Mouse (Mus musculus): ENCODE results near the gene Sertad1.

Gene Sertad1

DNA sequence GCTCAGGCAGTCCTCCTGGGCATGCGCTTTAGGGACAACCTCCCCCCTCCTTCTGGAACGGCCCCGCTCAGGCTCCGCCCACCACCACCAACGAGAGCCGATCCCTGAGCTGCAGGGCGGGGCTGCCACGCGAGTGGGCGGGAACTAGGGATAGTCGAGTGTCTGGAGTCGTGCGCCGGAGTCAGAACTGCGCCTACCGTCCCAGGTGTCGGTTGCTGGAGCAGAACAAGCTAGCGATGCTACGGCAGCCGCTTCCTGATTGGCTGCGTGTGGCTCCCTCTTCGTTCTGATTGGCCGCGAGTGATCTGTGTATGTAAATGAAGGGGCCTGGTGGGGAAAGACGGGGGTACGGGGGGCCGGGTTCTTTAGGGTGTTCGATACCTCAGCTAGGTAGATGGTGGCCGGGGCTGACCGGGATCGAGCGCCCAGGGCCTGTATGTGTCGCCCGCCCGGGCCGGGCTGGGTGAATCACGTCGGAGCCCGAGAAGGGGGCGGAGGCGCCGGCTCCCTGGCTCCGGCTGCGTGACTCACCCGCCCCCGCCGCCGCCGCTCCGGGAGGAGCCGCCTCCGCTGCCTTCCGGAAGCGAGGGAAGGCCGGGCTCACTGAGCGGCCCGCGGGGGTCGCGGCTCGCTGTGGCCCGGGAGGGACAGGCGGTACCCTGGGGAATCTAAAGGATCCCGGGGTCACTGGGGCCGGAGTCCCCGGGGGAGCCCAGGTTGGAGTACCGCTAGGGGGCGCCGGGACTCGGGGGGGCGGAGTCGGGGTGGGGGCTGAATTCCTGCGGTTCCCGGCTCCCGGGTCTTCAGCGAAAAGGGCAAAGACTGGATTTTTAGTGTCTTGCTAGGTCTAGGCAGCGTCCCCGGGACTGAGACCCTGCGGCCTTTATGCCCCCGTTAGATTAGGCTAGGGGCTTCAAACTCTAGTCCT is at the start of gene Sertad1:
Sertad1 (plus strand) TSS at position 141 of the 928 bp plus-strand sequence.
- peak; percentile 100 for DNase-seq

DNA sequence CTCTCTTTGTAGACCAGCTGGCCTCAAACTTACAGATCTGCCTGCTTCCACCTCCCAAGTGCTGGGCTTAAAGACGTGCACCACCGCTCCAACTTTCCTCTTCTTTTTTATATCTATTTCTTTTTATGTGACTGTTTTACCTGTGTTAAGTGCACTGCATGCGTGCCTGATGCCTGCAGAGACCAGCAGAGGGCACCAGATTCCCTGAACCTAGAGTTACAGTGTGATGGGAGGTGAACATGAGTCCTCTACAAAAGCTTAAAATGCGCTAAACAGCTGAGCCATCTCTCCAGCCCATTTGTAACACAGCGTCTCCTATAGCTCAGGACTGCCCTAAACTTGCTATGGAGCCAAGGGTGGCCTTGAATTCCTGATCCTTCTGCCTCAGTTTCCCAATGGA is 49.2 kb upstream of the Sertad1 start:
- DNase-seq: peak; percentile 56 to 63

DNA sequence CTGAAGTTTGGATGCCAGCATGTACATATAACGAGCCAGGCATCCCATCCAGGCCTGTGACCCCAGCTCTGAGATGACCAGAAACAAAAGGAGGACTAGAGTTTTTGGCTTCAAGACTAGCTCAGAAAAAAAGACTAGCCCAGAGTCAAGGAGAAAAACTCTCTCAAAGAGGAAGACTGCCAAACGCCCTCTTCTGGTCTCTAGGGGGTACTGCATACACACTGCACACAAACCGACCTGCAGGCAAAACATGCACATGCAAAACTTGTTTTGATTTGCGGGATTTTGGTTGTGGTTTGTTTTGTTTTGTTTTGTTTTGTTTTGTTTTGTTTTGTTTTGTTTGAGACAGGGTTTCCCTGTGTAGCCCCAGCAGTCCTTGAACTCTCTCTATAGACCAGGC is 46.7 kb upstream of the Sertad1 start:
- DNase-seq: peak; percentile 36 to 44

DNA sequence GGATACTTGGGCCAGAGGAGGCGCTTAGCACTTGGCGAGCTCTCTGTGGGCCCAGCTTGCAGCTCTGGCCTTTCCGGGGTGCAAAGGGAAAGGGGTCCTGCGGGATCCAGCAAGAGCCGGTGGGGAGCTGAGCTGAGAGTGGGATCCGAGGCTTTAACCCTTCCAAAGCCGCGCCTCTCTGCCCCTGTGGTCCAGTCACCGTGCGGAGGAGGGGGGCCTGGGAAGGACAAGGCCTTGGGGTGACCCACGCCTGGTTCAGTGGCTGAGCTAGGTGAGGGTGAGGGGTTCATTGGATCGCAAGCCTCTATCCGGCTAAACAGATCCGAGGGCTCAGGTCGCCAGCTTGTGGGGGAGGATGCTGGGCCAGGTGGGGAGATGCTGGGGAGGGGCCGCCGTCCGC is 40.7 kb upstream of the Sertad1 start:
- DNase-seq: no peak

DNA sequence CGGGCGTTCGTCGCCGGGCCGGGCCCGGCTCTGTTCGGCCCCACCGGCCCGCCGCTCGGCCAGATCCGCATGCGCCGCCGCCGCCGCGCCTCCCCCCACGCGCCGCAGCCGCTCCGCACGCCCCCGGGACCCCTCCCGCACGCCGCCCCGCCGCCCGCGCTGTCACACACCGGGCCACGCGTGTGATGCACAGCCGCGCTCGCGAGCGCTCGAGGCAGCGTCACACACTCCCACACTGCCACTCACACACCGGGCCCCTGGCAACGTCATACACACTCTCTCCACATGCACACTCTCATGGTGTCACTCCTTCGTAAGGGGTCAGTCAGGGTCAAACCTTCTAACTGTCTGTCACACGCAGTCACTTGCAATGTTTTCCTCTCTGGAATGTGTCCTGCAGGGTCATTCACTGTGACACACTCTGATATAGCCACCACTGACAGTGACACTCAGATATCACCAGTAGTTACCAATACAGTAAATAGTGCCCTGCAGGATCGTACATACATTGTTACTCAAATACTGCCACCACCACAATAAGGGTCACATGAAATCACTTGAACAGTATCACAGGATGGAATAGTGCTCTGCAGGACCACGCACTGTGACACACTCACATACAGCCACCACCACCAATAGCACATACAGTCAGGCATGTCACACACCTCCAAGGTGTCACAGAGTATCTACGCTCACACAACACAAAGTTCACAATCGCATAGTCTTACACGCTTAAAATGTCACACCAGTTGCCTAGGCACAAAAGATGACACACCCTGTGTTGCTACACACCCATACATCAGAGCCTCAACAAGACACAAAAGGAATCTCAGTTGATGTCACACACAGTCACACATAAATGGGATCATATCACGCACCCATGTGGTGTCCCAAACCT is 39.9 kb upstream of the Sertad1 start:
- DNase-seq: peak; percentile 33 to 40

DNA sequence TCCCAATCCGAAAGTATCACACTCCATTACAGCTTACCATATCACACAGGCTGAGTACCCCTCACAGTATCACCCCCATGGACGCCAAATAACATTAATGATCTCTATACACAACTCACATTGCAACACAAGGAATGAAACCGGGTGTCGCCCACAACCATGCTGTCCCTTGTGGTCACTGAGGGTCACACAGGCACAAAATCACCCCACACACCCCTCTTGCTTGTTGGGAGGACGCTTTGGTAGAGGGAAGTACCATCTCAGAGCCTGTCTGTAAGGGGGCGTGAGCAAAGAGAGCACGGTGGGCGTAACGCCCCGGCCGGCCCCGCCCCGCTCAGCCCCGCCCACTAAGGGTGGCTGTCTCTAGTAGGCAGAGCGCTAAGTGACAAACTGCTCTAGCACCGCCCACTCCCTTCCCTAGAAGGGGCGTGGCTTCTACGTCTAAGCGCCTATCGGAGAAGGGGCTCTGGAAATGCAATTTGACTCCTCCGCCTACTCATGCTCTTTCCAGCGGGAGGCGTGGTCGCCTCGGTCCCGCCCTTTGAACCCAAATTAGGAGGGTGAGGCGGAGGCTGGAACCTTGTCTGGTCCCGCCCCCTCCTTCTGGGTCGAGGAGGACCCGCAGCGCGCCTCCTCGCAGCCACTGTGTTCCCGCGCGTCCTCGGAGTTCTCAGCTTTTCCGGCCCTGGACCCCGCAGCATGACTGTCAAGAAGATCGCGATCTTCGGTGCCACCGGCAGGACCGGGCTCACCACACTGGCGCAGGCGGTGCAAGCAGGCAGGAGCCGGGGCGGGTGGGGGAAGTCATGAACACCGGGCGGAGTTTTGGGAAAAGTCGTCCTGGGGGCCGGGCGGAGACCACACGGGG is 39.1 kb upstream of the Sertad1 start, which contains the start of the genes Sptbn4 and Blvrb:
Sptbn4 (minus strand) TSS at position 268 of the 868 bp plus-strand sequence.
Blvrb (plus strand) TSS at position 560 of the 868 bp plus-strand sequence.
- DNase-seq: peak; percentile 99 to 100

DNA sequence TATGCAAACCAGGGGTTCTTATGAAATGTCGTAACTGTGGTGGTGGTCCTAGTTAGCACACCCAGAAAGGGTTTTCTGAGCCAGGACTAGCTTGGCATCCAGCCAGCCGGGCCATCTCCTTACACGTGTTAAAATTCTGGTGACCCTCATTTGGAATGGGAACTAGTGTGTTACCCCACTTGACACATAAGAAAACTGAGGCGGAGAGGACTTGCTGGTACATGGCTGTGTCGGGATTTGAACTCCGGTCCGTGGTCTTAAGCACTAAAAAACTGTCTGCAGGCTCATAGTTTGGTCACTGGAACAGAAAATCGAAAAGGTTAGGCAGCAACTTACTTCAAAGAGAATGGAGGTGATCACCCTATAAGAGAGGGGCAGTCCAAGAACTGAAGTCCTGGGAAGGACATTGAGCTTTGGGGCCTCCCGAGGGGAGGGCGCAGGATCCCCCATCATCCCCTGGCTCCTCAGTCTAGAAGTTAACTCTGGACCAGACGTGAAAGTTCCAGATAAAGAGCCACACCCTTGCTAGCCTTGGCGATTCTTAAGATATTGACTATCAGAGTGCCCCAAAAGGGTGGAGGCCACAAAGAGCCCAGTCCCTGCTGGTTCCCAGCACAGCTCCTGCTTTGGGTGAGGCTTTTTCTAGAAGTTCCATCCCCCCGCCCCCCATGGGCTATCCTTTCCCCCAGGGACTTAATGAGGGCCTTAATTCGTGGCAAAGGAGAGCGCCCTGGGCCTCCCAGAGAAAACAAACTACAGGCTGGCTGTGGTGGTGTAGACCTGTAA is 38.1 kb upstream of the Sertad1 start:
- peak in 1 of 2 experiments; percentile 14 for DNase-seq

DNA sequence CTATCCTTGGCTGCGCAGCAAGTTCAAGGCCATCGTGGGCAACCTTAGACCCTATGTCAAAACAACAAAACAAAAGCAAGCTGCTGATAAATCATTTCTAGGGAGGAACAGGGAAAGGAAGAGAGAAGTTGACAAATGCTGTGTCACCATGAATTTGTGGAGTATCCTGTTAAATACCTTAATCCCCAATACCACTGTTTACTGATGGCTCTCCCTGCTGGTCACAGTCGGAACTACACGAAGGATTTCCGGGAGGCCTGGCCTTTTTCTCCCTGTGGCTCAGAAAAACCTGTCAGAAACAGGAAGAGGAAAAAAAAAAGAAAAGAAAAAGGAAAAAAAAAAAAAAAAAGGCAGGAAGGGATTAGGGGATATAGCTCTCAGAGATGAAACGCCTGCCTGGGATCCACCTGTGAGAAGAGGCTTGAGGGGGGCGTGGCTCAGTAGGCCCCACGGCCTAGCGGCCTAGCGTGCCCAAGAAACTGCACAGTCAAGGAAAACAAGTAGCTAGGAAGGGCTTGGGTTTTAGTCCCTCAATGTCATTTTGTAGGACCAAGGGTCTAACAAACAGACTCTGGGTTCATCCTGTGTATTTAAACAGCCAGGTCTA is 37.4 kb upstream of the Sertad1 start:
- DNase-seq: peak; percentile 55 to 57

DNA sequence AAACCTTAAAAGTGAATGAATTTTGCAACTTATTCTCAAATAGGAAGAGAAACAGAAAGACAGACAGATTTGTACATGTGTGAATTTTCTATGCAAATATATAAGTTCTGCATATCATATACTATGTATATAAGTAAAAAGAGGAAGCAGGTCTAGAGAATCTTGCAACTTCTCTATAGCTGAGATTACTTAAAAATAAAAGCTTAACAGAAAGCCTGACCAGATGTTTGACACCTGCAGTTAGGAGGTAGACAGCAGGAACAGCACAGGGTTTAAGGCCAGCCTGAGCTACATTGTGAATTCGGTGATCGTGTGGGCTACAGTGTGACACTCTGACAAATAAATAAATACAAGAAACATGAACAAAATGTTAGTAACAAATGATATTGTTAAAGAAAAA is 35.4 kb upstream of the Sertad1 start:
- peak; percentile 47 to 48 for DNase-seq

DNA sequence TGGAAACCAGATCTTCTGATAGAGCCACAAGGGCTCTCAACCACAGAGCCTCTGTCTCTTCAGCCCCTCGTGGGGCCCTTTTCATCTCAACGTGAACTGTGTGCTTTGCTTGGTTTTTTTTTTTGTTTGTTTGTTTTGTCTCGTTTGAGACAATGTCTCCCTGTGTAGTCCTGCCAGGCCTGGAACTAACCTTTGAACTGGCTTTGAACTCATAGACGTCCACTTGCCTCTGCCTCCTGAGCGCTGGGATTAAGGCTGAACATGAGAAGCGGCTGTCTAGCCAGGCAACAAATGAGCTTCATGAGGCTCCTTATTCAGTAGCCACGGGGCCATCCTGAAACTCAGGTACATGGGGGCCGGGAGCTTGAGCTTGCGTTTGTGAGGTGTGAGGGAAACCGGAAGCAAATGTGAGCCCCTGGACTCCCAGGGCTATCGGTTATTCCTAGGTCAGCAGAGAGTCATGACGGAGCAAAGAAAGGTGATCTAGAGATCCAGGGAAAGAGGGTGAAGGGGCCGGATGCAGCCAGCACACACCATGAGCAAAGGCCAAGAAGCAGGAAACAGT is 34.4 kb upstream of the Sertad1 start:
- no peak for DNase-seq

DNA sequence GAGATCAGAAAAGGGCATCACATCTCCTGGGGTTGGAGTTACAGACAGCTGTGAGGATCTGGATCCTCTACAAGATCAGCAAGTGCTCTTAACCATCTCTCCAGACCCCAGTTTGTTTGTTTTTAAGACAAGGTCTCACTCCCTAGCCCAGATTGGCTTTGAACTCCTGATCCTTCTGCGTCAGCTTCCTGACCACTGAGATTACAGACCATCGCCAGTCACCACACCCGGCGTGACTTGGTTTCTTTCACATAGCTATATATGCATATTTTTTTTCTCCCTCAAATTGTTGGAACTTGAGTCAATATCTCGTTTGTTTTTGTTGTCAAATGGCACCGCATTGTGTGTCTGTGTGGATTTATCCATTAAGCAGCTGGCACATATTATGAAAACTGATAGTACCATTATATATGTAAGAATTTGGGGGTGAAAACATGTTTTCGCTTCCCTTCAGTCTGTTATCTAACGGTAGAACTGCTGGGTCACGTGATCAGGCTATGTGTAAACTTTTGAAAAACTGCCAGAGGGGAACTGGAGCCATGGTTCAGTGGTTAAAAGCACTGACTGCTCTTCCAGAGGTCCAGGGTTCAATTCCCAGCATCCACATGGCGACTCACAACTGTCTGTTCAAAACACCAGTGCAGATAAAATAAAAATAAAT is 32.1 kb upstream of the Sertad1 start:
- peak; percentile 62 to 65 for DNase-seq

DNA sequence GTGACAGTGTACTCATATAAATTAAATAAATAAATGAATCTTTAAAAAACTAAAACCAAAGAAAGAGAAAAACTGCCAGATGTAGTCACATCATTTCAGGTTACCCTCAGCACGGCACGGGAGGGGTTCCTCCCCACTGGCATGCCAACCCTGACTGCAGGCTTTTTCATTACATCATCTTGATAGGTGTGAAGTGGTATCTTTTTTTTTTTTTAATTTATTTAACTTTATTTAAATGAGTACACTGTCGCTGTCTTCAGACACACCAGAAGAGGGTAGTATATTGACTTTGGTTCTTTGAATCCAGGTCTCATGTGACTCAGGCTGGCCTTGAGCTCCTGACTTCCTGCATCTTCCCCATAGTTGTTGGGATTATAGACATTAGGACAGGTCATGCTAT is 31.4 kb upstream of the Sertad1 start:
- no peak for DNase-seq

DNA sequence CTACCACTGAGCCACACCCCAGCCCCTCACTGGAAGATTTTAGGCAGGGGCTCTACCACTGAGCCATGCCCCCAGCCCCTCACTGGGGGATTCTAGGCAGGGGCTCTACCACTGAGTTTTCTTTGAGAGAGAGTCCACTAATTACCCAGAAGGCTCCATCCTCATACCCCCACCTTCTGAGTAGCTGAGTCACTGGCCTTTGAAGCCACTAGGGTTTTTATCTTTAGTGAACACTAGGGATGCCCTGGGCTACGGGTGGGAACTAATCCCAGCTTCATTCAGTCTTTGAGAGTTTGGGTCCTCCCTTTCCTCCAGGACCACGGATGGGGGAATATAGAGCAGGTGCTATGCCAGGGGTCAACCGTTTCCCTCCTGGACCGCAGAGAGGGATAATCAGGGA is 28.1 kb upstream of the Sertad1 start:
- no peak for DNase-seq

DNA sequence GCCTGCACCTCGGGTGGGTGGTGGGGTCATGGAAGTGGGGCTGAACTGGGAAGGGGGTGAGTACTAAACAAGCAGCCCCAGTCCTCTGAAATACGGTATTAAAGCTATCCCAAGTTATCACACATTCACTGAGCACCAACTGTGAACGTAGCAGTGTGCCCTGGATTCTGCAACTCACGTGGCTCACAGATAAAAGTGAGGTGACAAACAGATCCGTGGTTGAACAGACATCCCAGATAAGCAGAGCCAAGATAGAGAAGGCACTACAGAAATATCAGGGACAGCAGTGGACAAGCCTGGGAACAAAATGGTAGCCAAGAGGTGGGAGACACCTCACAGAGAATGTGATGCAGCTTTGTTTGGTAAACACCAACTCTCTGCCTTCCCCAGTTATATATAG is 27.1 kb upstream of the Sertad1 start:
- DNase-seq: no peak

DNA sequence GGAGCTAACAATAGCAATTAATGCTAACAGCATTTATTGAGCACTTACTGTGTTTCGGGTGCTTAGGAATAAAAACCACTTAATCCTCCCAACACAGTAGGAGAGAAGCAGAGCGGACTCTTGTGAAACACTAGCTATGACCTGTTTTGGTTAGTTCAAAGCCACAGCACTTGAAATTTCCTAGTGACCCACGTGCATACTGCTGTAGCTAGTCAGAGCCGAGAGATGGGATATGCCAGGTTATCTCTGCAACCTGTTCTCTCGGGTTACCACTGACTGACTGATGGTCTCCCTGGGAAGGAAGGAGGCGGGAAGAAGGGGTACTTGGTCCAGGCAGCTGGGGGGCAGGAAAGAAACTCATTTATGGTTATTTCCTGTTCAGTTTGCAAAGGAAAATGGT is 26.2 kb upstream of the Sertad1 start:
- no peak for DNase-seq

DNA sequence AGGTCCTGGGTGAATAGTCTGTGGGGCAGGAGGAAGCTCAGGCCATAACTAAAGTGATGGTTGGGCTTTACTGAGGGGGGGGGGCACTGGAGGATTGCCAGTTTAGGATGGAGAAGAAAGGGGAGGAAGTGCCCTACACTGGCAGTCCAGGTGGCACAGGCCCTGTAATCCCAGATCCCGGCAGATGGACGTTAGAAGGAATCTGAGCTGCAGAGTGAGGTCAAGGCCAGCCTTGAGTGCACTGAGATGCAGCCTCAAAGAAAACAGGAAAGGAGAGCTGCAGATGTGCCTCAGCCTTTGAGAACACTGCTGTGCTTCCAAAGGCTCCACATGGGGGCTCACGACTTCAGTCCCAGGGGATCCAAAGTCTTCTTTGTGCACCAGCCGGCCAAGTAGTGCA is 19.1 kb upstream of the Sertad1 start:
- no peak for DNase-seq

DNA sequence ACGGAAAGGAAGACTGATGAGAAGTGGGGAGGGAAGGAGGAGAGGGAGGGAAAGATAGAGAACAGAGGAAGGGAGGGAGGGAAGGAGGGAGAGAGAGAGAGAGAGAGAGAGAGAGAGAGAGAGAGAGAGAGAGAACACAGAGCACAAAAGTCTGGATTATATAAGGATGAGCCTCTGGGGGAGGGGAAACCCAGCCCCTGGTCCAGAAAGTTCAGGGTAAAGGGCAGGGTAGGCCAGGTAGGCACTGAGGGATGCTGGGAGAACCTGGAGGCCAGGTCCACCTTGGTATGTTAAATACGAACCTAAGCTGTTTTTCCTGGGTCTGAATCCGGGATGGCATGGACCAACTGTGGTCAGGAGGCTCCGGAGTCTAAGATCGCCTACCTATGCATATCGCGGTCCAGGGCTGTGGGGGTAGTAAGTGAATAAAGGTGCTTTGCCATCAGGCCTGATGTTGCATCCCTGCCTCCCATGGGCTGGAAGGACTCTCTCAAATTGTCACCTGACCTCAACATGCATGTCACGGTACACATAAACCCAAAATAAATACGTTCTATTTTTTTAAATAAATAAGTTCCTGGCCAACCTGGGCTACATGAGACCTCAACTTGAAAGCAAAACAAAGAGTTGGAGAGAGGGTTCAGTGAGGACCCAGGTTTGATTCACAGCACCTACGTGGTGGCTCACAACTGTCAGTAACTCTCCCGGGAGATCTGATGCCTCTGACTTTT is 15.2 kb upstream of the Sertad1 start:
- no peak for DNase-seq

DNA sequence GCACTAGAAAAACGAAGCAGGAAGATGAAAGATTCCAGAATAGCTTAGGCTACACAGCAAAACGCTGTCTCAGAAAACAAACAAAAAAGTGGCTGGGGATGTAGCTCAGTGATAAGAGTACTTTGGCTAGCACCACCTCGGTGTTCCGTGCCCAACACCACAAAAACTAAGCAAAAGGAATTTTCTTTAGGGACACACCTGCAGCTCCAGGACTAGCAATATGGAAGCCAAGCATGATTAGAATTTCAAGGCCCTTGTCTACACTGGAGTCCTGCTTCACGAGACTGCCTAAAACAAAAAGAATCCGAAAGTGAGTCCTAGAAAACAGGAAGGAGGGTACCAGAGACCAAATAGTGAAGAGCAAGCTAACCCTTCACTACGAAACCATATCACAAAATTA is 14.1 kb upstream of the Sertad1 start:
- peak; percentile 43 to 44 for DNase-seq

DNA sequence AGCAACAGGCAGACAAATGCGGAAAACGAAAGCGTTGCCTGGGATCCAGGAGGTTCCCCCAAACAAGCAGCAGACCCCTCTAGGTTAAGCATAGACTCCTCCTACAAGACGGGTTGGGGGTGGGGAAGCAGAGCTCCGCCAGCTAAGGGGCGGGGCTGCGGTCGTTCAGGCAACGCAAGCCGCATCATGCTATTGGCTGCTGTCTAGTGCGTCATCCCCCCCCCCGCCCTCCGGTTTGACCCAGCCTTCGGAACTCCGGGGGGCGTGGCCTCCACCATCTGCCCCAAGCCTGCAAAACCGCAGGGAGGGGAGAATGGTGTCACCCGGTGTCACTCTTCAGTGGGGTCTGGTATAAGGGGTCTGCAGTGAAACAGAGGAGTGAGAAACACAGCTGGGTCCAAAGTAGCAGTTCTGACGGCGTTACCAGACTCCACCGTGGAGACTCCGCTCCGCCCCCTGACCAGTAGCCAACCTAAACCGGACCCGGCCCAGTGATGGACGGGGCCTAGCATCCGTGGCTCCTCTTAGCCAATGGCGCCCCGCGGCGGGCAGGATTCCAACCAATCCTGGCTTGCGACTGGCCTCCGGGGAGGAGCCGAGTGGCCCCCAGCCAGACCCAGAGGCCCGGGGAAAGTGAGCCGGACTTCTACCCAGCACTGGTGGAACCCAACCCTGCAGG is 13.4 kb upstream of the Sertad1 start, which contains the start of gene Sertad3:
Sertad3 (plus strand) TSS at position 613 of the 679 bp plus-strand sequence.
- peak; percentile 97 to 98 for DNase-seq
